Mouse (Mus musculus) midbrain, embryonic 14.5 days (tissue): Measurements from ENCODE around the gene Podxl2. TPM values are rescaled to one million over a fixed set of nuclear protein-coding genes. Genes with fewer than 3 reads are reported as not detected.
A peak's percentile ranks its signal among the peaks of the same experiment; 100 is the strongest.

ENCODE experiments used
- ATAC-seq: fragments of 200-750 bp; cut with Nextera tagmentation; 2 replicates; pipeline ENCODE4 v1.8.0; 2017; ENCODE audit warnings: moderate number of reproducible peaks, moderate library complexity; ENCODE audit not compliant: low FRiP score, low TSS enrichment
- DNase-seq: peaks from one replicate; pipeline ENCODE4 v3.0.0-alpha.2; 2015
- H3K27ac ChIP-seq: fragments of 300-500 bp; sonication (generic); replicated peaks from 2 replicates; pipeline ENCODE4 v1.5.1; 2014; ENCODE audit warnings: mild to moderate bottlenecking, low read depth, low read length, moderate library complexity
- H3K27me3 ChIP-seq: fragments of 300-500 bp; sonication (generic); 2 replicates; pipeline ENCODE4 v1.6.1; 2014; ENCODE audit warnings: low read length, control low read depth, mixed read lengths; ENCODE audit not compliant: control insufficient read depth, insufficient read depth
- H3K36me3 ChIP-seq: fragments of 300-500 bp; sonication (generic); 2 replicates; pipeline ENCODE4 v1.6.1; 2014; ENCODE audit warnings: low read length, control low read depth; ENCODE audit not compliant: control insufficient read depth, insufficient read depth
- H3K4me1 ChIP-seq: fragments of 300-500 bp; sonication (generic); 2 replicates; pipeline ENCODE4 v1.6.1; 2014; ENCODE audit warnings: mild to moderate bottlenecking, antibody characterized with exemption, low read length, control low read depth; ENCODE audit not compliant: control insufficient read depth, insufficient read depth
- H3K4me2 ChIP-seq: fragments of 300-500 bp; sonication (generic); 2 replicates; pipeline ENCODE4 v1.6.1; 2014; ENCODE audit warnings: mild to moderate bottlenecking, low read length, moderate library complexity
- H3K4me3 ChIP-seq: fragments of 300-500 bp; sonication (generic); replicated peaks from 2 replicates; pipeline ENCODE4 v1.5.1; 2014; ENCODE audit warnings: low read depth, low read length
- H3K9ac ChIP-seq: fragments of 300-500 bp; sonication (generic); replicated peaks from 2 replicates; pipeline ENCODE4 v1.6.1; 2014; ENCODE audit warnings: mild to moderate bottlenecking, low read length, moderate library complexity
- H3K9me3 ChIP-seq: fragments of 300-500 bp; sonication (generic); 2 replicates; pipeline ENCODE4 v1.6.1; 2016; ENCODE audit warnings: low read length, control low read depth, mixed read lengths; ENCODE audit not compliant: control insufficient read depth
- WGBS: fragments of 180-500 bp; shearing (Covaris S2); extraction: QIAGEN DNeasy Blood & Tissue Kit; methylation state at CpG from one replicate; pipeline ENCODE4 v1.1.7; 2014; 5-methylcytosine and 5-hydroxymethylcytosine counted together
- polyA plus RNA-seq: library from polyadenylated mRNA; unstranded; fragments of >200 nt; fragmentation: Nextera tagmentation; extraction: Ambion mirVana; gene quantifications from 2 replicates; pipeline ENCODE4 v1.2.1, GENCODE M21; 2014

The Podxl2 gene
- polyA plus RNA-seq, 1 experiment from 2014 or later: 525 TPM

- Histone ChIP-seq H3K36me3 (no peaks in the 10 kb centered on the region), H3K4me3 (no peak overlapping the region), H3K27me3 (no peaks in the 10 kb centered on the region), H3K9me3 (no peaks in the 10 kb centered on the region), H3K27ac (no peak overlapping the region), H3K4me2 (no peak overlapping the region), H3K9ac (no peak overlapping the region), H3K4me1 (no peaks in the 10 kb centered on the region)
- WGBS: 84% methylated on average over 7 of the region's 7 CpGs
- no peak for DNase-seq
- no peak for ATAC-seq
Observed at GRCm38 (mm10) chr6:88800191-88800590, 74.7 kb downstream of the Podxl2 start.

- H3K9me3 ChIP-seq: no peaks in the 10 kb centered on the region
- no peaks in the 10 kb centered on the region for H3K36me3 ChIP-seq
- 80% methylated on average over 14 of the region's 14 CpGs for WGBS
- H3K27me3 ChIP-seq: no peaks in the 10 kb centered on the region
- no peak overlapping the region for H3K4me2 ChIP-seq
- DNase-seq (no peak), ATAC-seq (no peak)
- no peak overlapping the region for H3K4me3 ChIP-seq
- H3K27ac ChIP-seq: no peak overlapping the region
- H3K4me1 ChIP-seq: peaks cover 11% of the 10 kb centered on the region
- no peak overlapping the region for H3K9ac ChIP-seq
Observed at GRCm38 (mm10) chr6:88794561-88794971, 80.3 kb downstream of the Podxl2 start.

GRCm38 (mm10) chr6:88793872-88794271 lies 81.0 kb downstream of the Podxl2 start:
- peaks cover 11% of the 10 kb centered on the region for H3K4me1 ChIP-seq
- ATAC-seq (no peak), DNase-seq (no peak)
- 78% methylated on average over 13 of the region's 13 CpGs for WGBS
- no peak overlapping the region for H3K9ac ChIP-seq
- no peak overlapping the region for H3K27ac ChIP-seq
- H3K27me3 ChIP-seq: no peaks in the 10 kb centered on the region
- no peaks in the 10 kb centered on the region for H3K36me3 ChIP-seq
- no peaks in the 10 kb centered on the region for H3K9me3 ChIP-seq
- no peak overlapping the region for H3K4me3 ChIP-seq
- H3K4me2 ChIP-seq: no peak overlapping the region

- Histone ChIP-seq H3K9me3 (no peaks in the 10 kb centered on the region), H3K36me3 (no peaks in the 10 kb centered on the region), H3K27ac (no peak overlapping the region), H3K4me1 (peaks cover 14% of the 10 kb centered on the region), H3K9ac (no peak overlapping the region), H3K4me2 (no peak overlapping the region), H3K4me3 (no peak overlapping the region), H3K27me3 (no peaks in the 10 kb centered on the region)
- peak; percentile 77 for DNase-seq
- 31% methylated on average over 2 of the region's 2 CpGs for WGBS
- peak; percentile 53; the same call in 1 of the 2 replicates for ATAC-seq
Observed at GRCm38 (mm10) chr6:88793243-88793642, 81.6 kb downstream of the Podxl2 start.

Other genes with a start within 250 kb of the Podxl2 start
- 0.33 and 0.78 TPM in 2 replicates for gene Kbtbd12, start 237.1 kb downstream of the Podxl2 start, polyA plus RNA-seq
- gene Mgll, start 150.6 kb downstream of the Podxl2 start, polyA plus RNA-seq: 21.5 and 24.7 TPM in 2 replicates
- 30.1 and 41.7 TPM in 2 replicates for gene Abtb1, start 33.1 kb downstream of the Podxl2 start, polyA plus RNA-seq
- 22.2 and 39.0 TPM in 2 replicates for gene Mcm2, start 23.7 kb upstream of the Podxl2 start, polyA plus RNA-seq
- gene Tpra1, start 27.2 kb upstream of the Podxl2 start, polyA plus RNA-seq: 50.0 and 77.0 TPM in 2 replicates